Mouse (Mus musculus): Measurements from ENCODE around the gene Pikfyve.
"Not testable (repeated sequence)": the region's sequence is repeated elsewhere in the genome, so short reads cannot be mapped to it uniquely, and the experiment has no call there.

Pikfyve gene

GRCm38 (mm10) chr1:65185524-65186205, 818 bp upstream of the Pikfyve start:
- DNase-seq (ENCODE audit: low spot score): no peak

GRCm38 (mm10) chr1:65187074-65187430, 569 bp downstream of the Pikfyve start:
- no peak for DNase-seq (ENCODE audit: low spot score)

GRCm38 (mm10) chr1:65190172-65190571, 3.7 kb downstream of the Pikfyve start:
- DNase-seq (ENCODE audit: low spot score): no peak

GRCm38 (mm10) chr1:65193226-65193625, 6.7 kb downstream of the Pikfyve start:
- no peak for DNase-seq (ENCODE audit: low spot score)

GRCm38 (mm10) chr1:65198425-65198824, 11.9 kb downstream of the Pikfyve start:
- DNase-seq (ENCODE audit: low spot score): no peak

- DNase-seq (ENCODE audit: low spot score): no peak
These were observed 12.4 kb downstream of the Pikfyve start for GRCm38 (mm10) chr1:65198861-65199260.

- no peak for DNase-seq (ENCODE audit: low spot score)
These were observed 17.8 kb downstream of the Pikfyve start for GRCm38 (mm10) chr1:65204299-65204698.

- no peak for DNase-seq (ENCODE audit: low spot score)
These were observed 26.7 kb downstream of the Pikfyve start for GRCm38 (mm10) chr1:65213214-65213613.

- DNase-seq (ENCODE audit: low spot score): no peak
These were observed 31.1 kb downstream of the Pikfyve start for GRCm38 (mm10) chr1:65217567-65217966.

GRCm38 (mm10) chr1:65217972-65218371, 31.5 kb downstream of the Pikfyve start:
- no peak for DNase-seq (ENCODE audit: low spot score)

- no peak for DNase-seq (ENCODE audit: low spot score)
These were observed 37.2 kb downstream of the Pikfyve start for GRCm38 (mm10) chr1:65223654-65224053.

GRCm38 (mm10) chr1:65227681-65228080, 41.2 kb downstream of the Pikfyve start:
- DNase-seq (ENCODE audit: low spot score): no peak

- not testable (repeated sequence) for DNase-seq (ENCODE audit: low spot score)
These were observed 43.3 kb downstream of the Pikfyve start for GRCm38 (mm10) chr1:65229768-65230167.

GRCm38 (mm10) chr1:65230566-65230965, 44.1 kb downstream of the Pikfyve start:
- no peak for DNase-seq (ENCODE audit: low spot score)

GRCm38 (mm10) chr1:65237712-65238111, 51.2 kb downstream of the Pikfyve start:
- DNase-seq (ENCODE audit: low spot score): no peak

GRCm38 (mm10) chr1:65245637-65246036, 59.2 kb downstream of the Pikfyve start:
- no peak for DNase-seq (ENCODE audit: low spot score)

GRCm38 (mm10) chr1:65280461-65280860, 94.0 kb downstream of the Pikfyve start:
- DNase-seq (ENCODE audit: low spot score): no peak

- DNase-seq (ENCODE audit: low spot score): no peak
These were observed 95.3 kb downstream of the Pikfyve start, which contains the start of gene Pth2r for GRCm38 (mm10) chr1:65281756-65282155. TSS of gene Pth2r (plus strand) at chr1:65282056.

GRCm38 (mm10) chr1:65282766-65283165, 96.3 kb downstream of the Pikfyve start:
- peak; percentile 66 for DNase-seq (ENCODE audit: low spot score)

GRCm38 (mm10) chr1:65308476-65308875, 122.0 kb downstream of the Pikfyve start:
- no peak for DNase-seq (ENCODE audit: low spot score)

- no peak for DNase-seq (ENCODE audit: low spot score)
These were observed 124.9 kb downstream of the Pikfyve start for GRCm38 (mm10) chr1:65311214-65311933.

- peak; percentile 43 for DNase-seq (ENCODE audit: low spot score)
These were observed 125.6 kb downstream of the Pikfyve start for GRCm38 (mm10) chr1:65312118-65312517.

- DNase-seq (ENCODE audit: low spot score): no peak
These were observed 126.4 kb downstream of the Pikfyve start for GRCm38 (mm10) chr1:65312896-65313295.
